Mouse (Mus musculus) cortical plate, adult 2 months (tissue): Measurements from ENCODE around the gene Notch4.

Source experiments
- CTCF ChIP-seq: fragments of 200-500 bp; IDR thresholded peaks from 2 replicates; pipeline ENCODE4 v1.5.1; 2011; ENCODE audit warnings: mild to moderate bottlenecking, control low read depth, low read length; ENCODE audit not compliant: insufficient read depth; ENCODE audit errors: extremely low read depth
- POLR2A ChIP-seq: fragments of 200-500 bp; IDR thresholded peaks from 2 replicates; pipeline ENCODE4 v1.6.1; 2011; ENCODE audit warnings: mild to moderate bottlenecking, low read length, control low read depth; ENCODE audit not compliant: insufficient read depth; ENCODE audit errors: extremely low read depth

DNA sequence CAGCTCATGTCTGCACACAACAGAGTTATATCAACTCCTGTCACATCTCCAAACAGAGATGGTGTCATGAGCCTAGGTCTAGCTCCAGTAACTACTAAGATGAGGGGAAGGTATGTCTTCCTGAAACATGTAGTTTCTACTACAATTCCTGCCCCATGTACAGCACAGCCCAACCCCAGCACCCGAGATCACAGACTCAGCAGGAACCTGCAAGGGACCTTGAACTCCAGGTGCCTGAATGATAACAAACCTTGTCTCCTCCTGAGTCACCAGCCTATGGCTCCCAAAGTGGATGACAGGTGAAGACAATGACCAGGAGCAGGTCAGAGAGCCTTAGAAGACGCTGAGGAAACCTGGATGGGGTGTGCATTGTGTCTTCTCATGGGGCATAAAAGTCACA, 14.2 kb upstream of the Notch4 start:
- no peak for TF ChIP-seq POLR2A
- TF ChIP-seq CTCF: no peak
